In the genomic region with DNA sequence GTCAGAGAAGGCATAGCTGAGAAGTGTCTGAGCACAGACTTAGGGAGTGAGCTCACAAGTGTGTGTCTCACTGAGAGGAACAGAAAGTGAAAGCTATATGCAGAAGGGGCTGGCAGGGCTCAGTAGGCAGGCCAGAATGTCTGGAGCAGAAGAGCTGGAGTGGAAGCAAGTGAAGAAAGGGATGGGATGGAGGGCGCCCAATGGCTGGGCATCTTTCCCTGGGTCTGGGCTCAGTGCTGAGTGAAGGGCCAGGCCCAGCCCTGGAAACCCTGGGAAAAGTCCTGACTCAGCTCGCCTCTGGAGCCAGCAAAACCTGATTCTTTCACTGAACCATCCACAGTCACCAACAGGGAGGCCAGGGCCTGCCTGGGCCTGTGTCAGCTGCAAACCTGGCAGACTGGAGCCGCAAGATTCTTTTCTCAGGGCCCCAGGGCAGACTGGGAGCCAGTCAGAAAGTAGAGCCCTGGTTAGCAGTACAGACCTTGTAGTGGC, we compare ENCODE assay signal across 9 mouse cellular contexts. TPM values are rescaled to one million over a fixed set of nuclear protein-coding genes. Genes with fewer than 3 reads are reported as not detected.
DNase-seq lines count a peak whose midpoint lies in the region; ATAC-seq and TF ChIP-seq lines count a peak whose summit lies in the region.
"Had no signal": no experiment of that assay in that cellular context is flagged by ENCODE, and none has a peak within 500 bp of the region (broad histone marks: within the 10 kb centered on the region; RNA-seq: fewer than 3 reads in every experiment).

No protein-coding gene starts in this region.

- no peaks in the 10 kb centered on the region for H3K27me3 ChIP-seq in liver, embryonic 16.5 days (ENCODE audit: control insufficient read depth, insufficient read depth, low read depth, low read length)
- H3K27me3 ChIP-seq in liver, embryonic 12.5 days (replicated peaks): no peaks in the 10 kb centered on the region
- no peaks in the 10 kb centered on the region for H3K27me3 ChIP-seq in limb, embryonic 12.5 days
- H3K27me3 ChIP-seq in thymus, adult 2 months (ENCODE audit: control insufficient read depth, insufficient read depth, low read length): no peaks in the 10 kb centered on the region
- H3K27me3 ChIP-seq in forebrain, embryonic 11.5 days (ENCODE audit: control insufficient read depth, insufficient read depth, low read length): no peaks in the 10 kb centered on the region

- 0 out of 2 replicates have a peak, but pooled peaks have one; percentile 24 for ATAC-seq in liver, embryonic 16.5 days (ENCODE audit: low read depth)
- no peak for ATAC-seq in liver, embryonic 12.5 days
- ATAC-seq in limb, embryonic 12.5 days (ENCODE audit: insufficient number of reproducible peaks, insufficient read depth, low FRiP score, low TSS enrichment, low read depth): no peak
- no peak for ATAC-seq in forebrain, embryonic 11.5 days (replicated peaks; ENCODE audit: low FRiP score)

- peak; percentile 24 for DNase-seq in gastrocnemius, postnatal 25 days
- peak; percentile 29 for DNase-seq in urinary bladder, postnatal 10 days (ENCODE audit: low spot score)
- DNase-seq in thymus, adult 2 months: no peak
- no peak for DNase-seq in forebrain, embryonic 11.5 days (ENCODE audit: low spot score)
- DNase-seq in neural tube, embryonic 10.5 days (ENCODE audit: extremely low spot score, low spot score): no peak

- 45% methylated on average over 3 of the region's 3 CpGs for WGBS in liver, embryonic 16.5 days (ENCODE audit: insufficient replicate concordance)
- 66% methylated on average over 3 of the region's 3 CpGs for WGBS in liver, embryonic 12.5 days (ENCODE audit: insufficient replicate concordance)
- 72% methylated on average over 3 of the region's 3 CpGs for WGBS in limb, embryonic 12.5 days
- WGBS in thymus, adult 2 months: 88% methylated on average over 3 of the region's 3 CpGs
- WGBS in forebrain, embryonic 11.5 days: 80% methylated on average over 3 of the region's 3 CpGs

- peaks cover 6% of the 10 kb centered on the region; the same call in 1 of the 2 replicates for H3K4me1 ChIP-seq in liver, embryonic 16.5 days (ENCODE audit: control insufficient read depth, low read depth, low read length)
- H3K4me1 ChIP-seq in liver, embryonic 12.5 days: 0 out of 2 replicates have a peak, but pooled peaks cover 2% of the 10 kb centered on the region
- 0 out of 2 replicates have a peak, but pooled peaks cover 6% of the 10 kb centered on the region for H3K4me1 ChIP-seq in limb, embryonic 12.5 days (replicated peaks)
- peaks cover 9% of the 10 kb centered on the region for H3K4me1 ChIP-seq in thymus, adult 2 months (replicated peaks; ENCODE audit: control insufficient read depth, insufficient read depth, low read length)
- H3K4me1 ChIP-seq in forebrain, embryonic 11.5 days (replicated peaks; ENCODE audit: control insufficient read depth, insufficient read depth, low read length): no peaks in the 10 kb centered on the region

- H3K4me3 ChIP-seq in liver, embryonic 16.5 days (ENCODE audit: low read depth, low read length): no peak overlapping the region
- no peak overlapping the region for H3K4me3 ChIP-seq in liver, embryonic 12.5 days
- H3K4me3 ChIP-seq in limb, embryonic 12.5 days (replicated peaks): no peak overlapping the region
- H3K4me3 ChIP-seq in thymus, adult 2 months (ENCODE audit: control insufficient read depth, insufficient read depth, low read length): no peak overlapping the region
- H3K4me3 ChIP-seq in forebrain, embryonic 11.5 days (ENCODE audit: low read depth, low read length): no peak overlapping the region
- H3K4me3 ChIP-seq: heart, adult 2 months had no signal

- no peak overlapping the region for H3K9ac ChIP-seq in liver, embryonic 16.5 days (ENCODE audit: low read depth, low read length)
- no peak overlapping the region for H3K9ac ChIP-seq in liver, embryonic 12.5 days
- H3K9ac ChIP-seq in limb, embryonic 12.5 days (replicated peaks): no peak overlapping the region
- H3K9ac ChIP-seq in forebrain, embryonic 11.5 days (ENCODE audit: low read length): no peak overlapping the region

- H3K4me2 ChIP-seq in liver, embryonic 16.5 days (ENCODE audit: low read depth, low read length): no peak overlapping the region
- H3K4me2 ChIP-seq in liver, embryonic 12.5 days: no peak overlapping the region
- H3K4me2 ChIP-seq in limb, embryonic 12.5 days: no peak overlapping the region
- H3K4me2 ChIP-seq in forebrain, embryonic 11.5 days (ENCODE audit: low read depth, low read length, severe bottlenecking): no peak overlapping the region

- H3K36me3 ChIP-seq in liver, embryonic 16.5 days (ENCODE audit: control insufficient read depth, insufficient read depth): no peaks in the 10 kb centered on the region
- no peaks in the 10 kb centered on the region for H3K36me3 ChIP-seq in liver, embryonic 12.5 days
- no peaks in the 10 kb centered on the region; the same call in 1 of the 2 replicates for H3K36me3 ChIP-seq in limb, embryonic 12.5 days
- no peaks in the 10 kb centered on the region for H3K36me3 ChIP-seq in thymus, adult 2 months (ENCODE audit: control insufficient read depth, insufficient read depth, low read length)
- H3K36me3 ChIP-seq in forebrain, embryonic 11.5 days (ENCODE audit: control insufficient read depth, insufficient read depth, low read length): no peaks in the 10 kb centered on the region

- H3K27ac ChIP-seq in liver, embryonic 16.5 days (ENCODE audit: low read length): no peak overlapping the region
- no peak overlapping the region for H3K27ac ChIP-seq in liver, embryonic 12.5 days
- H3K27ac ChIP-seq in limb, embryonic 12.5 days: 0 out of 2 replicates have a peak overlapping the region, but pooled peaks have one; percentile 1
- H3K27ac ChIP-seq in thymus, adult 2 months (ENCODE audit: control insufficient read depth, insufficient read depth, low read length): no peak overlapping the region
- no peak overlapping the region for H3K27ac ChIP-seq in forebrain, embryonic 11.5 days (ENCODE audit: low read depth, low read length)
- H3K27ac ChIP-seq: heart, adult 2 months had no signal

- no peak for TF ChIP-seq CTCF in thymus, adult 2 months (IDR thresholded peaks at IDR 0.05; ENCODE audit: borderline replicate concordance, control insufficient read depth, extremely low read depth, insufficient read depth, low read length, poor library complexity)

- no peak for TF ChIP-seq POLR2A in thymus, adult 2 months (IDR thresholded peaks at IDR 0.05; ENCODE audit: control insufficient read depth, extremely low read depth, insufficient read depth, low read length, poor library complexity)

- no peaks in the 10 kb centered on the region for H3K9me3 ChIP-seq in liver, embryonic 16.5 days (replicated peaks; ENCODE audit: control insufficient read depth, low read length)
- H3K9me3 ChIP-seq in liver, embryonic 12.5 days (replicated peaks): no peaks in the 10 kb centered on the region
- H3K9me3 ChIP-seq in limb, embryonic 12.5 days: no peaks in the 10 kb centered on the region
- no peaks in the 10 kb centered on the region for H3K9me3 ChIP-seq in forebrain, embryonic 11.5 days (ENCODE audit: control insufficient read depth, low read length)

RNA-seq across cellular contexts. Expression of gene Gm10073, which starts 9.5 kb away (rescaled TPM):
- 6.8 and 7.2 TPM in 2 replicates for polyA plus RNA-seq in liver, embryonic 16.5 days (2015; fragmentation: Nextera tagmentation; extraction: Ambion mirVana)
- polyA plus RNA-seq in liver, embryonic 12.5 days (2016; fragmentation: Nextera tagmentation; extraction: Ambion mirVana): 4.0 and 7.1 TPM in 2 replicates
- total RNA-seq in gastrocnemius, postnatal 25 days (2021): 10 to 100 TPM; 92.1 to 97.0 TPM
- polyA plus RNA-seq in limb, embryonic 12.5 days (2016; fragmentation: Nextera tagmentation; extraction: Ambion mirVana): 4.5 and 6.3 TPM in 2 replicates
- polyA plus RNA-seq in thymus, adult 2 months (2012; rRNA removed): 69.5 and 76.2 TPM in 2 replicates
- polyA plus RNA-seq in forebrain, embryonic 11.5 days (2014; fragmentation: Nextera tagmentation; extraction: Ambion mirVana): 3.8 and 5.9 TPM in 2 replicates

RNA-seq across cellular contexts. Expression of gene Cdh1, which starts 39.4 kb away (rescaled TPM):
- polyA plus RNA-seq in liver, embryonic 16.5 days (2015; fragmentation: Nextera tagmentation; extraction: Ambion mirVana): 22.9 and 26.5 TPM in 2 replicates
- polyA plus RNA-seq in liver, embryonic 12.5 days (2016; fragmentation: Nextera tagmentation; extraction: Ambion mirVana): 10.7 and 11.4 TPM in 2 replicates
- under 1 TPM; 0.43 to 0.49 TPM for total RNA-seq in gastrocnemius, postnatal 25 days (2021)
- polyA plus RNA-seq in limb, embryonic 12.5 days (2016; fragmentation: Nextera tagmentation; extraction: Ambion mirVana): 13.5 and 15.3 TPM in 2 replicates
- 23.5 TPM in 2 replicates for polyA plus RNA-seq in thymus, adult 2 months (2012; rRNA removed)
- polyA plus RNA-seq in forebrain, embryonic 11.5 days (2014; fragmentation: Nextera tagmentation; extraction: Ambion mirVana): 5.1 and 5.7 TPM in 2 replicates
- total RNA-seq: heart, adult 2 months had no signal

RNA-seq across cellular contexts. Expression of gene Cdh3, which starts 53.0 kb away (rescaled TPM):
- 1.2 and 1.4 TPM in 2 replicates for polyA plus RNA-seq in liver, embryonic 16.5 days (2015; fragmentation: Nextera tagmentation; extraction: Ambion mirVana)
- 6.8 and 6.9 TPM in 2 replicates for polyA plus RNA-seq in liver, embryonic 12.5 days (2016; fragmentation: Nextera tagmentation; extraction: Ambion mirVana)
- total RNA-seq in gastrocnemius, postnatal 25 days (2021): under 1 TPM in 1 of 2 experiments, not detected in 1; 0.05 TPM
- polyA plus RNA-seq in limb, embryonic 12.5 days (2016; fragmentation: Nextera tagmentation; extraction: Ambion mirVana): 62.2 and 65.0 TPM in 2 replicates
- 8.0 and 8.2 TPM in 2 replicates for polyA plus RNA-seq in thymus, adult 2 months (2012; rRNA removed)
- polyA plus RNA-seq in forebrain, embryonic 11.5 days (2014; fragmentation: Nextera tagmentation; extraction: Ambion mirVana): 3.8 and 4.8 TPM in 2 replicates

Comparison
In these comparisons a context has a peak if more than half of its experiments do, and no peak if none do; other contexts are left out.
1. DNase-seq: peak in gastrocnemius, postnatal 25 days (single experiment) and urinary bladder, postnatal 10 days (single experiment); none in thymus, adult 2 months (single experiment), forebrain, embryonic 11.5 days (single experiment) and neural tube, embryonic 10.5 days (single experiment).